Mouse (Mus musculus): ENCODE results near the gene Mthfd1l. TPM values are rescaled to one million over a fixed set of nuclear protein-coding genes. Genes with fewer than 3 reads are reported as not detected.

The Mthfd1l gene
- polyA plus RNA-seq, 1 experiment: 5.8 TPM

DNA sequence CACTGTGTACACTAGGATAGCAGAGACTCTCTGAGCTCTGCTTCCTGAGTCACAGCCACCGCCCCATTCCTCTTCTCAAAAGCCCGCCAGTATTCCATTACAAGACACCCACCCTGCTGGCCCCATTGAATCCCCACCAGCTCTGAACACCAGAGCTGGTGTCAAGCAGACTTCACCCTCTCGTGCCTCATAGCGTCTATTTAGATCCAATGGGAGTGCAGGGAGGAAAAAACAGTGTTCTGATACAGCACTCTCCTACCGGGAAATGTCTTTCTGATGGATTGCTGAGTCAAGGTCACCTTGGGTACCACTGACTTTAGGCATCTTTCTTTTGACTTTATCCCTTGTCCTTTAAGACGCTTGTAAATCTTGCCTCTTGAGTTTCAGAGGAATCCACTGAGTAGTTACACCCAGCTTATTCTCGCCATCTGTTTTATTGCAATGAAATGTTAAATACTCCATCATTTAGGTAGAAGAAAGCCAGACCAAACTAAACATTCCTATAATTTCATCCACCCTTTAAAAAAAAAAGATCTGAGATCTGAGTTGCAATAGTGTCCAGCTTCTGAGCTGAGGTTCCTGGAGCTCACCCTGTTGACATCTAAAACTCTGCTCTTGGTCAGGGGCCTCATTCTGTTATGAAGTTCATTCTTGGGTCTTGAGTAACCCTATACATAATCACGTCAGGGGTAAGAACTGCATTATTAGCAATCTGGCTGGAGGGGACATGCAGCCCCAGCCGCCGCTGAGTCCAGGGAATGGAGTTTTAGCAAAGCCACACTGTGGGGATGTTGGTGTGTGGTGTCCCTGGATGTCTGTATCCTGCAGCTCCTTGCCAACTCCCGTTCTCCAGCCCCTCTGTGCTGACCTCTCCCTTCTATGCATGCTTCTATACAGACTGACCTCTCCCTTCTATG, 88.4 kb downstream of the Mthfd1l start:
- peaks cover 2% of the 10 kb centered on the region for H3K36me3 ChIP-seq (ENCODE audit: control insufficient read depth, insufficient read depth, low read length)
- H3K4me3 ChIP-seq (ENCODE audit: extremely low read depth, insufficient read depth, insufficient read length): no peak overlapping the region
- no peaks in the 10 kb centered on the region for H3K27me3 ChIP-seq (ENCODE audit: control insufficient read depth, insufficient read depth, low read length)
- 91% methylated on average over 11 of the region's 11 CpGs for WGBS
- no peaks in the 10 kb centered on the region for H3K4me1 ChIP-seq (ENCODE audit: control insufficient read depth, insufficient read depth, insufficient read length)
- TF ChIP-seq POLR2A (IDR thresholded peaks at IDR 0.05; ENCODE audit: low read depth, low read length): no peak
- no peak for TF ChIP-seq CTCF (IDR thresholded peaks at IDR 0.05; ENCODE audit: extremely low read depth, insufficient read depth, insufficient read length, insufficient replicate concordance)
- no peak for DNase-seq (ENCODE audit: low read depth in 1 of 2, low spot score in 2 of 2)
- H3K27ac ChIP-seq (ENCODE audit: insufficient read depth, low read length): no peak overlapping the region

DNA sequence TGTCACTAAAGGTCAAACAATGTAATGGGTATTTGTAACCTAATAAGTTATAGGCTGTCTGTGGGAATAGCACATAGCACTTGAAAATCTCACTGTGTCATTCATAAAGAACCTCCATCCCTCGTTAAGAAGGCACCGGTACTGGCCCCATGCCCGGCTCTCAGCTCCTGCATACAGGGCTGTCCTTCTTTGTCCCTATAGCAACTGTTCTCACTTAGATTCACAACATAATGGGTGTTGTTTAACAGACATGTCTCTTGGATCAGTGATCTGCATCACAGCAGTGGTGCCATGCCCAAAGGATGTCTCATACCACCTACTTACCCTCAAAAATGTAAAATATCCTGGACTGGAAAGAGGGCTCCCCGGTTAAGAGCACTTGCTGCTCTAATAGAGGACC, 90.6 kb downstream of the Mthfd1l start:
- Histone ChIP-seq H3K4me1 (ENCODE audit: control insufficient read depth, insufficient read depth, insufficient read length) (no peaks in the 10 kb centered on the region), H3K27ac (ENCODE audit: insufficient read depth, low read length) (no peak overlapping the region), H3K4me3 (ENCODE audit: extremely low read depth, insufficient read depth, insufficient read length) (no peak overlapping the region), H3K36me3 (ENCODE audit: control insufficient read depth, insufficient read depth, low read length) (peaks cover 2% of the 10 kb centered on the region), H3K27me3 (ENCODE audit: control insufficient read depth, insufficient read depth, low read length) (no peaks in the 10 kb centered on the region)
- DNase-seq (ENCODE audit: low read depth in 1 of 2, low spot score in 2 of 2): no peak
- no peak for TF ChIP-seq CTCF (IDR thresholded peaks at IDR 0.05; ENCODE audit: extremely low read depth, insufficient read depth, insufficient read length, insufficient replicate concordance)
- TF ChIP-seq POLR2A (IDR thresholded peaks at IDR 0.05; ENCODE audit: low read depth, low read length): no peak
- whole genome bisulfite sequencing: 90% methylated on average over 4 of the region's 4 CpGs

DNA sequence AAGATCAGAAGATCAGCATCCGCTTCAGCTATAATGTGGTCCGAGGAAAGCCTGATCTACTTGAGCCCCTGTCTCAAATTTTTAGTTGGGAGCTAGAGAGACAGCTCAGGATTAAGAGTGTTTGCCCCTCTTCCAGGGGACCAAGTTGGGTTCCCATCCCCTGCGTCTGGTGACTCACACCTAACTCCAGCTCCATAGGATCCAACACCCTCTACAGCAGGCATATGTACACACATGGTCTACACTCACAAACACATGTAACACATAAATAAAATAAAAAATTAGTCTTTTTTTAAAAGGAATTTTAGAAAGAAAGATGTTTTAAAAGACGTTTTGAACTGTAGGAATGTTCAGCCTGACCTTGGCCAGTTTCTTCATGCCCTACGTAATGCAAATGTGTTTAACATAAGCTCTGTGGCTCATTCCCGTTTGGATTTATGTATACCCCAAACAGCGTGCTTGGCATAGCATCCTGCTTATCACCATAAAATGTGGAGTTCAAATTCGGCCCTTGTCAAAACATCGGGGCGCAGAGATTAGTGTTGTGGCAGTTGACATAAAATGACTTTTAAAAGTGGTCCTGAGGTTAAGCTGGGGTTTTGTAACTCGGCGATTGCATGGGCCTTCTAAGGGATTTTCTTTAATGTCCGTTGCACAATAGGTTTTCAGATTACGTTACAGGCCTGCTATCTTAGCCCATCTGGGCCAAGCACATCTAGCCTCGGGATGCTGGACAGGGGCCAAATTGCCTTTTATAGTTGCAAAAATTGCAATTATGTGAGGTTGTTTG, 92.6 kb downstream of the Mthfd1l start:
- no peak for TF ChIP-seq POLR2A (IDR thresholded peaks at IDR 0.05; ENCODE audit: low read depth, low read length)
- no peak for TF ChIP-seq CTCF (IDR thresholded peaks at IDR 0.05; ENCODE audit: extremely low read depth, insufficient read depth, insufficient read length, insufficient replicate concordance)
- Histone ChIP-seq H3K4me3 (ENCODE audit: extremely low read depth, insufficient read depth, insufficient read length) (no peak overlapping the region), H3K27ac (ENCODE audit: insufficient read depth, low read length) (no peak overlapping the region), H3K4me1 (ENCODE audit: control insufficient read depth, insufficient read depth, insufficient read length) (no peaks in the 10 kb centered on the region), H3K27me3 (ENCODE audit: control insufficient read depth, insufficient read depth, low read length) (no peaks in the 10 kb centered on the region), H3K36me3 (ENCODE audit: control insufficient read depth, insufficient read depth, low read length) (peaks cover 2% of the 10 kb centered on the region)
- no peak for DNase-seq (ENCODE audit: low read depth in 1 of 2, low spot score in 2 of 2)
- 86% methylated on average over 15 of the region's 15 CpGs for WGBS

DNA sequence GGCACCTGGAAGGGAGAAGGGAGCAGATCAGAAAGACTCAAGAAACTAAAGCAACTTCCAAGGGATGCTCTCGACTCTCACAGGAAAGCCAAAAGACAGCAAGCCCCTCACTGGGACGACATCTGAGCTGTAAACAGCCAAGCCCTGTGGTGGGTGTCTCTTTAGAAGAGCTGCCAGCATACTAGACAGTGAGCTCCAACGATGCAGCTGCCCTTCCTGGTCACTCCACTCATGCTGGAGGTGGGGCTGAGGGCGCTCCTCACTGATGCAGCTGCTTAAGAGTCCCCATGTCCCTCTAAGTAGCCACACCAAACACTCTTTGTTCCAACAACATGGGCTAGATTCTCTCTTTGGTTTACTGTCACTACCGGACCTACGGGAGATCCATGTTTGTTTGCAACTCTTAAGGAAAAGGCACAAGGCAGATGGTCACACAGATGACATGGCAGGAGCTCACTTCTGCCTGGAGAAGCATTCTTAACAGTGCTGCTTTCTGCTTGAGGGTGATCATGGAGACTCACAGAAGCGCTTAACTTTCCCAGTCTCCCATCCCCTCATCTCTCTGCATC, 96.4 kb downstream of the Mthfd1l start:
- 88% methylated on average over 7 of the region's 7 CpGs for WGBS
- no peak for DNase-seq (ENCODE audit: low read depth in 1 of 2, low spot score in 2 of 2)

DNA sequence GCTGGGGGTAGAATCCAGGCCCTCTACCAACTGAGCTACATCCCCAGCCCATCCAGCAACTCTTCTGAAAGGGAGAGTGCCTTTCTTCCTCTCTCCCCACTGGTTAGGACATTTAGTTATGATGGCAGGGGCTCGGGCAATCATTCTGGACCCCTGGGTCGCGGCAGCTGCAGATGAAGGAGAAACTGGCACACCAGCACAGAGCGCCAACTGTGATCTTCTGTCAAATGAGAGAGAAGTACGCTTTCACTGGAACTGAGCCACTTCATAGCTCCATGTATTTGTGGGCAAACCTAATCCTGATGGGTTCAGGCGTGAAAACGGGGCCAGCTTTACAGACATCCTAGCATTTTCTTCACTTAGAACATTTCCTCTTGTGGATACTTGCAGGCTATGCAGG, 97.1 kb downstream of the Mthfd1l start:
- 97% methylated on average over 7 of the region's 7 CpGs for WGBS
- H3K36me3 ChIP-seq (ENCODE audit: control insufficient read depth, insufficient read depth, low read length): no peaks in the 10 kb centered on the region; the same call in 1 of the 2 replicates
- no peak overlapping the region for H3K4me3 ChIP-seq (ENCODE audit: extremely low read depth, insufficient read depth, insufficient read length)
- H3K4me1 ChIP-seq (ENCODE audit: control insufficient read depth, insufficient read depth, insufficient read length): no peaks in the 10 kb centered on the region
- no peaks in the 10 kb centered on the region for H3K27me3 ChIP-seq (ENCODE audit: control insufficient read depth, insufficient read depth, low read length)
- no peak for TF ChIP-seq POLR2A (IDR thresholded peaks at IDR 0.05; ENCODE audit: low read depth, low read length)
- no peak for DNase-seq (ENCODE audit: low read depth in 1 of 2, low spot score in 2 of 2)
- H3K27ac ChIP-seq (ENCODE audit: insufficient read depth, low read length): no peak overlapping the region

More for the DNA sequence above, 96.4 kb downstream of the Mthfd1l start:
- H3K27ac ChIP-seq (ENCODE audit: insufficient read depth, low read length): no peak overlapping the region
- H3K4me1 ChIP-seq (ENCODE audit: control insufficient read depth, insufficient read depth, insufficient read length): no peaks in the 10 kb centered on the region
- no peaks in the 10 kb centered on the region for H3K27me3 ChIP-seq (ENCODE audit: control insufficient read depth, insufficient read depth, low read length)
- H3K4me3 ChIP-seq (ENCODE audit: extremely low read depth, insufficient read depth, insufficient read length): no peak overlapping the region
- TF ChIP-seq CTCF (IDR thresholded peaks at IDR 0.05; ENCODE audit: extremely low read depth, insufficient read depth, insufficient read length, insufficient replicate concordance): no peak
- H3K36me3 ChIP-seq (ENCODE audit: control insufficient read depth, insufficient read depth, low read length): no peaks in the 10 kb centered on the region; the same call in 1 of the 2 replicates

GRCm38 (mm10) chr10:4071069-4071844, 98.3 kb downstream of the Mthfd1l start:
- no peaks in the 10 kb centered on the region for H3K27me3 ChIP-seq (ENCODE audit: control insufficient read depth, insufficient read depth, low read length)
- no peak overlapping the region for H3K27ac ChIP-seq (ENCODE audit: insufficient read depth, low read length)
- WGBS: 58% methylated on average over 8 of the region's 8 CpGs
- no peak overlapping the region for H3K4me3 ChIP-seq (ENCODE audit: extremely low read depth, insufficient read depth, insufficient read length)
- H3K36me3 ChIP-seq (ENCODE audit: control insufficient read depth, insufficient read depth, low read length): no peaks in the 10 kb centered on the region; the same call in 1 of the 2 replicates
- no peak for DNase-seq (ENCODE audit: low read depth in 1 of 2, low spot score in 2 of 2)
- H3K4me1 ChIP-seq (ENCODE audit: control insufficient read depth, insufficient read depth, insufficient read length): no peaks in the 10 kb centered on the region
- TF ChIP-seq POLR2A (IDR thresholded peaks at IDR 0.05; ENCODE audit: low read depth, low read length) (no peak), CTCF (IDR thresholded peaks at IDR 0.05; ENCODE audit: extremely low read depth, insufficient read depth, insufficient read length, insufficient replicate concordance) (no peak)
